Mouse (Mus musculus) olfactory bulb, adult 2 months (tissue): ENCODE measurements around the gene Slc34a3.

Experiments
- CTCF ChIP-seq: fragments of 200-500 bp; IDR thresholded peaks from 2 replicates; pipeline ENCODE4 v1.5.1; 2012; ENCODE audit warnings: low read depth, mild to moderate bottlenecking, low read length, moderate library complexity; ENCODE audit not compliant: insufficient read depth
- POLR2A ChIP-seq: fragments of 200-500 bp; IDR thresholded peaks from 2 replicates; pipeline ENCODE4 v1.6.1; 2012; ENCODE audit warnings: mild to moderate bottlenecking, low read depth, low read length, moderate library complexity; ENCODE audit not compliant: insufficient read depth

DNA sequence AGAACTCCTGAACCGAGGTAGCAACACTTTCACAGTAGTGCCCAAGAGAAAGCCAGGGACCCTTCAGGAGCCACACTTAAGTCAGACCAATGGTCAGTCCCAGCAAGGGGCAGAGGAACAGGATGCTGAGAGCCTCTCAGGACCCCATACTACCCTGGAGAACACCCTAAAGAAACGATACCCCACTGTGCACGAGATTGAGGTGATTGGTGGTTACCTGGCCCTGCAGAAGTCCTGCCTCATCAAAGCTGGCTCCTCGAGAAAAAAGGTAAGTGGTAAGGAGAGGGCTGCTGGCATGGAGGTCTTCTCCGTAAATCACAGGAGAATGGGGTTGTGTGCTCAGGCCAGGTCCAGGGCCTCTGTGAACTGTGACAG is 30.1 kb upstream of the Slc34a3 start:
- TF ChIP-seq POLR2A (no peak), CTCF (no peak)
